Mouse (Mus musculus) kidney, embryonic 16.5 days (tissue): Measurements from ENCODE around the gene 4930516K23Rik. TPM values are rescaled to one million over a fixed set of nuclear protein-coding genes. Genes with fewer than 3 reads are reported as not detected.

Source experiments
- ATAC-seq: fragments of 200-750 bp; cut with Nextera tagmentation; 2 replicates; pipeline ENCODE4 v1.8.0; 2017; ENCODE audit warnings: moderate TSS enrichment; ENCODE audit not compliant: low FRiP score, low TSS enrichment
- H3K27ac ChIP-seq: fragments of 300-500 bp; sonication (generic); 2 replicates; pipeline ENCODE4 v1.5.1; 2014; ENCODE audit warnings: low read length
- H3K27me3 ChIP-seq: fragments of 300-500 bp; sonication (generic); 2 replicates; pipeline ENCODE4 v1.6.1; 2014; ENCODE audit warnings: low read length, control low read depth, mixed read lengths; ENCODE audit not compliant: insufficient read depth
- H3K36me3 ChIP-seq: fragments of 300-500 bp; sonication (generic); 2 replicates; pipeline ENCODE4 v1.6.1; 2014; ENCODE audit warnings: low read length, control low read depth, mixed read lengths; ENCODE audit not compliant: insufficient read depth
- H3K4me1 ChIP-seq: fragments of 300-500 bp; sonication (generic); 2 replicates; pipeline ENCODE4 v1.6.1; 2014; ENCODE audit warnings: low read length, control low read depth, mixed read lengths; ENCODE audit not compliant: insufficient read depth
- H3K4me2 ChIP-seq: fragments of 300-500 bp; sonication (generic); replicated peaks from 2 replicates; pipeline ENCODE4 v1.6.1; 2014; ENCODE audit warnings: low read depth, low read length
- H3K4me3 ChIP-seq: fragments of 300-500 bp; sonication (generic); 2 replicates; pipeline ENCODE4 v1.5.1; 2014; ENCODE audit warnings: mild to moderate bottlenecking, low read length
- H3K9ac ChIP-seq: fragments of 300-500 bp; sonication (generic); replicated peaks from 2 replicates; pipeline ENCODE4 v1.6.1; 2014; ENCODE audit warnings: low read length
- H3K9me3 ChIP-seq: fragments of 300-500 bp; sonication (generic); 2 replicates; pipeline ENCODE4 v1.6.1; 2016; ENCODE audit warnings: low read length, control low read depth
- WGBS: fragments of 180-500 bp; shearing (Covaris S2); extraction: QIAGEN DNeasy Blood & Tissue Kit; methylation state at CpG from one replicate; pipeline ENCODE4 v1.1.7; 2014; 5-methylcytosine and 5-hydroxymethylcytosine counted together
- polyA plus RNA-seq: library from polyadenylated mRNA; unstranded; fragments of >200 nt; fragmentation: Nextera tagmentation; extraction: Ambion mirVana; gene quantifications from 2 replicates; pipeline ENCODE4 v1.2.1, GENCODE M21; 2015

The 4930516K23Rik gene
- polyA plus RNA-seq, result not detected in 2 replicates

DNA sequence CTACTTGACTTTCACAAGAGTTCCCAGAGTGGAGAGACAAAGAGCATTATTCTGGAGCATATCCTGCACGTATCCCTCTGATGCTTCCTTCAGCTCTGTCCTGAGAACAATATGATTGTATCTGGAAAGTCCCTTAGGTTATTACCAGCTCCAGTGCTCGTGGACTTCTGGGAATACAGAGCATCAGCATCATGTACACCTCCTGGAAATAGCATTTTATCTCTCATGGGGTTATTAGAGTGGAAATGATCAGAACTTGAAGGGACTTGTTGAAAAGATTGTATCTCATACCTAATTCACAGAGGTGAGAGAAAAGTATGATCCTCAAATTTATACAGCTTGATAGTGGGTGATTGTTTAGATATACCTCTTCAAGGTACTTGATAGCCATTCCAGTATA, at the start of gene 4930516K23Rik:
4930516K23Rik (minus strand) TSS at position 101 of the 400 bp plus-strand sequence.
- no peak within 1 kb of the TSS for H3K4me3 ChIP-seq
- no peak within 1 kb of the TSS for H3K4me2 ChIP-seq
- H3K4me1 ChIP-seq, result no peaks in the 10 kb centered on the region
- H3K27ac ChIP-seq, result no peak within 1 kb of the TSS
- no peaks in the 10 kb centered on the region for H3K27me3 ChIP-seq
- 46% methylated on average over 2 of the region's 2 CpGs for WGBS
- H3K36me3 ChIP-seq, result no peaks in the 10 kb centered on the region
- H3K9me3 ChIP-seq, result no peaks in the 10 kb centered on the region
- ATAC-seq, result no peak
- no peak within 1 kb of the TSS for H3K9ac ChIP-seq

DNA sequence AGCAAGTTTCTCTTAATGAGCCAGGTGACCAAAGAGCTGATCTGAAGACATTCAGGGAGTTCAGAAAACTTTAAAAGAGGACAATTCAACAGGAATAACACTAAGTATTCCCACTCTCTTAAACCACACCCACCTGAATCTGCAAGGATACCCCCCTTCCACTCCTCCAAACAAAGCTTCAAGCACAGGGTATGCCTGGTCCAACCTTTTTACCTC, 43.4 kb upstream of the 4930516K23Rik start, which contains the start of gene Olfr646:
Olfr646 (plus strand) TSS at position 117 of the 216 bp plus-strand sequence.
- H3K4me3 ChIP-seq, result no peak within 1 kb of the TSS
- no peaks in the 10 kb centered on the region for H3K36me3 ChIP-seq
- no peaks in the 10 kb centered on the region for H3K4me1 ChIP-seq
- no peak within 1 kb of the TSS for H3K9ac ChIP-seq
- H3K9me3 ChIP-seq, result no peaks in the 10 kb centered on the region
- no peak for ATAC-seq
- no peak within 1 kb of the TSS for H3K27ac ChIP-seq
- no peaks in the 10 kb centered on the region for H3K27me3 ChIP-seq
- no peak within 1 kb of the TSS for H3K4me2 ChIP-seq

DNA sequence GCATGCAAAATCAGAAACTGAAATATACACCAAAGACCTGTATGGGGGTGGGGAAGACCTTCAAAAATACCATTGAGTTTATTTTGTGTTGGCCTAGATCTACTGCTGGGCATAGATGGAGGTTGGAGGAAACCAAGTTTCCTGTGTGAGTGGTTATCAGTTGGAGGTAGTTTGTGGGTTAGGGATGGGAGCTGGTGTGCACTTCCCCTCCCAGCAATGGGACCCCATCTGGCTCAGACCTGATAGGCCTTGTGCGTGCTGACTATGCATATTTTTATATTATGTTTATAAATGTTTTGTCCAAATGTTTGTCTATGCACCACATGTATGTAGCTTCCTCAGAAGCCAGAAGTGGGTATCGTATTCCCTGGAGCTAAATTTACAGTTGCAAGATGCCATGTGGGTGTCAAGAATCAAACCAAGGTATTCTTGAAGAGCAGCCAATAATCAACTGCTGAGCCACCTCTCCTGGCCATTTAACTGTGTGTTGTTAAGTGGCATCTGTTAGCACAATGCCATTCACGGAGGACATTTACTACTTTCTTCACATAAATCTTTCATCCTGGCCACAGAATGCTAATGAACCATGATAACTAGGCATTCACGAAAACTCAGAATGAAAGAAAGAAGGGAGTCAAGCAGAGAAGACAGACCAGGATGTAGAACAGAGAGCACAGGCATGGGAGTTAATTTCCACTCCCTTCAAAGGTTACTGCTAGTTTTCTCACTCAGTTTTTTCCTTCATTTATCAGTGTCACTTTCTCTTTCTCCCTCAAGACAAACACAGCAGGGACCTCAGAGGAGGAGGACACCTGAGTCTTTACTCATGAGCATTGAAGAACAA, 42.9 kb upstream of the 4930516K23Rik start:
- Histone ChIP-seq H3K27me3 (no peaks in the 10 kb centered on the region), H3K9me3 (no peaks in the 10 kb centered on the region), H3K4me2 (no peak overlapping the region), H3K9ac (no peak overlapping the region), H3K4me1 (no peaks in the 10 kb centered on the region), H3K27ac (no peak overlapping the region), H3K36me3 (no peaks in the 10 kb centered on the region), H3K4me3 (no peak overlapping the region)
- 41% methylated on average over 4 of the region's 4 CpGs for WGBS
- no peak for ATAC-seq

DNA sequence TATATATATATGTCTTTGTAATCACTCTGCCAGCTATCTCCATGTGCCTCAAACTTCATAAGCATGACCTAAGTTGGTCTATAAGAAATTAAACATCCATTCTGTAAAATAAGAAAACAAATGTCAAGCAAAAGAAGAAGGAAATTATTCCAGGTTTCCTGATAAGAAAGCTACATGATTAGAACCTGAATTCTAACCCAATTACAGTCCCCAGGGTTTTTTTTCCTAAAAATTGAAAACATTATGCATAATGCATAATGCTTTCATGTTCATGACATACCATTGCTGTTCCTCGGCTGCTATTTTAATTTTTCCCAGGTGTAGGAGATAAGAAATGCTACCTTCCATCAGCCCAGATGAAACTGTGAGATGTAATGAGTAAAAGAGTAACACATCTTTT, 24.1 kb upstream of the 4930516K23Rik start, which contains the start of gene Olfr645:
Olfr645 (minus strand) TSS at position 101 of the 400 bp plus-strand sequence.
- no peaks in the 10 kb centered on the region for H3K4me1 ChIP-seq
- H3K9me3 ChIP-seq, result no peaks in the 10 kb centered on the region
- H3K36me3 ChIP-seq, result no peaks in the 10 kb centered on the region
- ATAC-seq, result no peak
- no peak within 1 kb of the TSS for H3K27ac ChIP-seq
- H3K9ac ChIP-seq, result no peak within 1 kb of the TSS
- H3K4me3 ChIP-seq, result no peak within 1 kb of the TSS
- H3K27me3 ChIP-seq, result no peaks in the 10 kb centered on the region
- 82% methylated on average over 1 of the region's 1 CpGs for WGBS
- H3K4me2 ChIP-seq, result no peak within 1 kb of the TSS

DNA sequence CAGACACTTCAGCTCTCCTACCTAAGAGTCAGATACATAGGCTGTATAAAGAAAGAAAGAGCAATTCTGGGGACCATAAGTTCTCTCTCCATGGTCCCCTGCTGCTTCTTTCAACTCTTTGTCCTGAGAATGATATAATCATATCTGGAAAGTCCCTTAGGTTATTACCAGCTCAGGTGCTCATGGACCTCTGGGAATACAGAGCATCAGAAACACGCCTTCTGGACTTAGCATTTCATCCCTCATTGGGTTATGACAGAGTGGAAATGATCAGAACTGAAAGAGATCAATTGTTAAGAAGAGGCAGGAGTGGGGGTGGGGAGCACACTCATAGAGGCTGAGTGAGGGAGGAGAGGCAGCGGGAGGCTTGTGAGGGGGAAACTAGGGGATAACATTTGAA, 10.5 kb upstream of the 4930516K23Rik start, which contains the start of gene Olfr644:
Olfr644 (minus strand) TSS at position 101 of the 400 bp plus-strand sequence.
- no peak within 1 kb of the TSS for H3K4me3 ChIP-seq
- H3K27ac ChIP-seq, result no peak within 1 kb of the TSS
- ATAC-seq, result no peak
- H3K9ac ChIP-seq, result no peak within 1 kb of the TSS
- no peaks in the 10 kb centered on the region for H3K27me3 ChIP-seq
- no peaks in the 10 kb centered on the region for H3K36me3 ChIP-seq
- H3K4me2 ChIP-seq, result no peak within 1 kb of the TSS
- H3K4me1 ChIP-seq, result no peaks in the 10 kb centered on the region
- H3K9me3 ChIP-seq, result no peaks in the 10 kb centered on the region
- WGBS, result 87% methylated on average over 2 of the region's 2 CpGs

DNA sequence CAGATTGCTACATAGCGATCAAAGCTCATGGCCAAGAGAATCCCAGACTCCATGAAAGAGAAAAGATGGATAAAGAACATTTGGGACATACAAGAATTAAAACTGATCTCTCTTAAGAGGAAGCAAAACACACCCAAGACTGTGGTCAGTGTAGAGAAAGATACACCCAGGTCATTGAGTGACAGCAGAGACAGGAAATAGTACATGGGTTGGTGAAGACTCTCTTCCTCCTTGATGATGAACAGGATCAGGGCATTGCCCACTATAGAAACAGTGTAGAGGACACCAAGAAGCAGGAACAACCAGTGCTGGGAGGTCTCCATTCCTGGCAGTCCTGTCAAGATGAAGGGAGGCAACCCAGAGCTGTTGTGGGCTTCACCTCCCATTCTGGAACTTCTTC, 2.0 kb downstream of the 4930516K23Rik start:
- ATAC-seq, result no peak
- WGBS, result 89% methylated on average over 1 of the region's 1 CpGs
- H3K9me3 ChIP-seq, result no peaks in the 10 kb centered on the region

GRCm38 (mm10) chr7:104052566-104052965, 8.7 kb downstream of the 4930516K23Rik start, which contains the start of gene Olfr642:
Gene Olfr642 (minus strand): TSS chr7:104052666.
- 73% methylated on average over 1 of the region's 1 CpGs for WGBS
- Histone ChIP-seq H3K27me3 (no peaks in the 10 kb centered on the region), H3K9ac (no peak within 1 kb of the TSS), H3K4me3 (no peak within 1 kb of the TSS), H3K4me1 (no peaks in the 10 kb centered on the region), H3K27ac (no peak within 1 kb of the TSS), H3K36me3 (no peaks in the 10 kb centered on the region), H3K4me2 (no peak within 1 kb of the TSS), H3K9me3 (no peaks in the 10 kb centered on the region)
- ATAC-seq, result no peak

More for the DNA sequence above, 2.0 kb downstream of the 4930516K23Rik start:
- Histone ChIP-seq H3K9ac (no peak overlapping the region), H3K4me1 (no peaks in the 10 kb centered on the region), H3K4me3 (no peak overlapping the region), H3K4me2 (no peak overlapping the region), H3K27ac (no peak overlapping the region), H3K36me3 (no peaks in the 10 kb centered on the region), H3K27me3 (no peaks in the 10 kb centered on the region)

DNA sequence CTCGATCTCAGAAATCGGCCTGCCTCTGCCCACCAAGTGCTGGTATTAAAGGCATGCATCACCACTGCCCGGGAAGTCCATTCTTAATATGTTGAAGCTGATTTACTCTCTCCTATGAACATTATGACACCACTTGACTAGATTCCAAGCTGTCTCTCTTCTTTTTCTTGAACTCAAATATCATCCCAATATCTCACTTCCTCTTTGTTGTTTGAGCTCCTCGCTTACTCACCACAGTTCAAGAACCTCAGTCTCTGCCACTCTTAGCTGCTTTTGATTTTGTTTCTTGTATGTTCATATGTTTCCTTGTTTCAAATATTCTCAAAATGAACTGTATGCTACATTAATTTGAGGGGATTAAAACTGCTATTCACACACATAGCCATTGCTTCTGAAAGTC, 10.5 kb downstream of the 4930516K23Rik start:
- Histone ChIP-seq H3K36me3 (no peaks in the 10 kb centered on the region), H3K27me3 (no peaks in the 10 kb centered on the region), H3K4me3 (no peak overlapping the region), H3K4me2 (no peak overlapping the region), H3K4me1 (no peaks in the 10 kb centered on the region), H3K27ac (no peak overlapping the region), H3K9ac (no peak overlapping the region), H3K9me3 (no peaks in the 10 kb centered on the region)
- no peak for ATAC-seq
- WGBS, result 93% methylated on average over 4 of the region's 4 CpGs

- ATAC-seq, result no peak
- Histone ChIP-seq H3K27me3 (no peaks in the 10 kb centered on the region), H3K4me3 (no peak within 1 kb of the TSS), H3K36me3 (no peaks in the 10 kb centered on the region), H3K4me2 (no peak within 1 kb of the TSS), H3K9me3 (no peaks in the 10 kb centered on the region), H3K27ac (no peak within 1 kb of the TSS), H3K9ac (no peak within 1 kb of the TSS), H3K4me1 (no peaks in the 10 kb centered on the region)
- 68% methylated on average over 1 of the region's 1 CpGs for WGBS
Measured at GRCm38 (mm10) chr7:104035145-104035544, 26.1 kb downstream of the 4930516K23Rik start, which contains the start of gene Olfr641. Gene Olfr641 (plus strand): TSS chr7:104035445.

DNA sequence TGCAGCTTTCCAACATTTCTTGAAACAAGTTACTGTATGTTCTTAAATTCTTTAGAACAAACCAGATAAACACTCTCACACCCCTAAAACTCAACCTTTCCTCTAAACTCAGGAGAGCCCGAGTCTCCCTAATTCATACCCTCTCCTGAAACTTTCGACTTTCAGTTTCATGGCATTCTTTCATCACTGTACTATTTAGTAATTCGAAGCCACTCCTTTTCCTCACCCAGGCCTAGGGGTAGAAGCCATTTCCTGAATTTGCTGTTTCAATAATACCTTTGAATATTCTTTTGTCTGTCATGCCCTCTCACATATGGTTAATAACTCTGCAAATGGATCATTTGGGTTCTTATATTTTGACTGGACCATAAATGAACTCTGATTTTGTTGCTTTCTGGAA, 34.3 kb downstream of the 4930516K23Rik start:
- Histone ChIP-seq H3K27me3 (no peaks in the 10 kb centered on the region), H3K9ac (no peak overlapping the region), H3K36me3 (no peaks in the 10 kb centered on the region), H3K9me3 (no peaks in the 10 kb centered on the region), H3K4me2 (no peak overlapping the region), H3K4me3 (no peak overlapping the region), H3K4me1 (no peaks in the 10 kb centered on the region), H3K27ac (no peak overlapping the region)
- no peak for ATAC-seq
- WGBS, result 80% methylated on average over 3 of the region's 3 CpGs
